Mouse (Mus musculus): Measurements from ENCODE around the gene Setd1a.

DNA sequence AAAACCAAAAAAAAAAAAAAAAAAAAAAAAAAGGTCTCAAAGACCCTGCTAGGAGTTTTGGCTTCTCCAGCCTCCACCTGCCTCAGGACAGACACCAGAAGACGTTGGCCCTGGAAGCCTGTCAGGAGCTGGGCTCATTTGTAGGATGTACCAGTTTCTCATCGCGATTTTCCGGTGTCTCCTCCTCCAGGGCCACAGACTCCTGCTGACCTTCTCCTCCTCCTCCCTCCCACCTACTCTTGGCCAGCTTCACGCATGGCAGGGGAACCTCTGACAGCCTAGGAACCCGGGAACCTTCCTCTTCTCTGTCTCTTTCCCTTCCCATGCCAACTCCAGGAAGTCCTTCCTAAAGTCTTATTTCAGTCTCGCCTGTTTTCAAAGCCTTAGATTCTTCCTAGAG, 40.6 kb downstream of the Setd1a start:
- no peak for TF ChIP-seq CTCF (IDR thresholded peaks at IDR 0.05 in 2 of 3, conservative IDR thresholded peaks at IDR 0.05 in 1 of 3; ENCODE audit: control insufficient read depth in 1 of 3, insufficient read depth in 1 of 3, low read depth in 2 of 3, low read length in 3 of 3, poor library complexity in 1 of 3, severe bottlenecking in 1 of 3)
- TF ChIP-seq MYB (IDR thresholded peaks at IDR 0.05; ENCODE audit: low read depth, low read length): no peak
- TF ChIP-seq KAT2A (conservative IDR thresholded peaks at IDR 0.05; ENCODE audit: low read depth, low read length): no peak
- TF ChIP-seq E2F4 (IDR thresholded peaks at IDR 0.05; ENCODE audit: borderline replicate concordance, low read depth, low read length): no peak
- no peak for TF ChIP-seq MYC (IDR thresholded peaks at IDR 0.05; ENCODE audit: low read depth, low read length)
- no peak for TF ChIP-seq RAD21 (IDR thresholded peaks at IDR 0.05; ENCODE audit: low read depth, low read length)
- TF ChIP-seq MXI1 (IDR thresholded peaks at IDR 0.05; ENCODE audit: low read depth, low read length): no peak
- TF ChIP-seq NRF1 (IDR thresholded peaks at IDR 0.05; ENCODE audit: insufficient read depth, low read depth, low read length, poor library complexity, severe bottlenecking): no peak
- no peak for TF ChIP-seq ZMIZ1 (IDR thresholded peaks at IDR 0.05; ENCODE audit: low read depth, low read length)
- no peak for TF ChIP-seq EP300 (IDR thresholded peaks at IDR 0.05; ENCODE audit: low read depth in 1 of 2, low read length in 2 of 2)
- TF ChIP-seq POLR2A (IDR thresholded peaks at IDR 0.05; ENCODE audit: control insufficient read depth in 1 of 2, insufficient read depth in 1 of 2, low read depth in 1 of 2, low read length in 2 of 2, poor library complexity in 1 of 2): no peak
- no peak for TF ChIP-seq NELFE (IDR thresholded peaks at IDR 0.05; ENCODE audit: low read depth, low read length)
- no peak for TF ChIP-seq MAFK (IDR thresholded peaks at IDR 0.05; ENCODE audit: borderline replicate concordance, low read depth, low read length)
